Mouse (Mus musculus) neural tube, embryonic 15.5 days (tissue): ENCODE measurements around the gene Lct. TPM values are rescaled to one million over a fixed set of nuclear protein-coding genes. Genes with fewer than 3 reads are reported as not detected.
"Not testable (repeated sequence)": the region's sequence is repeated elsewhere in the genome, so short reads cannot be mapped to it uniquely, and the experiment has no call there.

Experiments
- ATAC-seq: fragments of 200-750 bp; cut with Nextera tagmentation; 2 replicates; pipeline ENCODE4 v1.8.0; 2017; ENCODE audit warnings: mild to moderate bottlenecking, moderate TSS enrichment, moderate library complexity; ENCODE audit not compliant: low FRiP score
- H3K27ac ChIP-seq: fragments of 300-500 bp; sonication (generic); replicated peaks from 2 replicates; pipeline ENCODE4 v1.5.1; 2015; ENCODE audit warnings: mild to moderate bottlenecking, inconsistent platforms
- H3K27me3 ChIP-seq: fragments of 300-500 bp; sonication (generic); replicated peaks from 2 replicates; pipeline ENCODE4 v1.6.1; 2015; ENCODE audit warnings: inconsistent platforms
- H3K36me3 ChIP-seq: fragments of 300-500 bp; sonication (generic); 2 replicates; pipeline ENCODE4 v1.6.1; 2015; ENCODE audit warnings: inconsistent platforms
- H3K4me1 ChIP-seq: fragments of 300-500 bp; sonication (generic); 2 replicates; pipeline ENCODE4 v1.6.1; 2015; ENCODE audit warnings: inconsistent platforms
- H3K4me2 ChIP-seq: fragments of 300-500 bp; sonication (generic); 2 replicates; pipeline ENCODE4 v1.6.1; 2015; ENCODE audit warnings: inconsistent platforms, mild to moderate bottlenecking, moderate library complexity
- H3K4me3 ChIP-seq: fragments of 300-500 bp; sonication (generic); replicated peaks from 2 replicates; pipeline ENCODE4 v1.5.1; 2015; ENCODE audit warnings: mild to moderate bottlenecking, inconsistent platforms
- H3K9ac ChIP-seq: fragments of 300-500 bp; sonication (generic); replicated peaks from 2 replicates; pipeline ENCODE4 v1.6.1; 2015; ENCODE audit warnings: mild to moderate bottlenecking, inconsistent platforms
- H3K9me3 ChIP-seq: fragments of 300-500 bp; sonication (generic); replicated peaks from 2 replicates; pipeline ENCODE4 v1.6.1; 2016; ENCODE audit warnings: inconsistent platforms
- WGBS: fragments of 180-500 bp; shearing (Covaris S2); methylation state at CpG from one replicate; pipeline ENCODE4 v1.1.7; 2015; ENCODE audit warnings: mixed read lengths; 5-methylcytosine and 5-hydroxymethylcytosine counted together
- polyA plus RNA-seq: library from polyadenylated mRNA; unstranded; fragments of >200 nt; fragmentation: Nextera tagmentation; extraction: Ambion mirVana; gene quantifications from 2 replicates; pipeline ENCODE4 v1.2.1, GENCODE M21; 2015

The Lct gene
- polyA plus RNA-seq, 1 experiment from 2014 or later: 0.12 TPM

- no peak overlapping the region for H3K9ac ChIP-seq
- ATAC-seq: no peak
- no peaks in the 10 kb centered on the region for H3K4me1 ChIP-seq
- H3K36me3 ChIP-seq: no peaks in the 10 kb centered on the region
- no peak overlapping the region for H3K27ac ChIP-seq
- no peaks in the 10 kb centered on the region for H3K27me3 ChIP-seq
- 87% methylated on average over 12 of the region's 12 CpGs for WGBS
- no peak overlapping the region for H3K4me3 ChIP-seq
- no peaks in the 10 kb centered on the region for H3K9me3 ChIP-seq
- H3K4me2 ChIP-seq: no peak overlapping the region
These were observed 34.6 kb downstream of the Lct start for GRCm38 (mm10) chr1:128293524-128293923.

DNA sequence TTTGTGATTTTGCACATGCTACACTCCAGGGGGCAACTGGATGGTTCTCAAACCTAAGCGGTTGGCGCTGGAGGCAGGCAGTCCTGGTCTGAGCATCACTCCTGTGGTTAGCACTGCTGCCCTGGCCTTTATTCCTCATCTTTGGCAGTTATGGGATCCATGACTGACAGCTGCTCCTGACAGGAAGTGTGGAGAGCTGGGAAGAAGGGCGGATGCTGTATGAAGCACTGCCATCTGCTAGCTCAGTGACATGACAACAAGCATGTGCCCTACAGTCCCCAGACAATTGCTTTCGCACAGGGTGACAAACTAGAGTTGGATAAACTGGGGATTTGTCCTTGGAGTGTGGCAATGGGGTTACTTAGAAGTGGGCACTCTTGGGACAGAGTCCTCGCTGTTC lies 37.8 kb downstream of the Lct start:
- no peak overlapping the region for H3K9ac ChIP-seq
- H3K4me2 ChIP-seq: no peak overlapping the region
- no peak for ATAC-seq
- H3K27me3 ChIP-seq: no peaks in the 10 kb centered on the region
- 84% methylated on average over 5 of the region's 5 CpGs for WGBS
- no peaks in the 10 kb centered on the region for H3K9me3 ChIP-seq
- no peaks in the 10 kb centered on the region for H3K36me3 ChIP-seq
- no peak overlapping the region for H3K27ac ChIP-seq
- H3K4me1 ChIP-seq: no peaks in the 10 kb centered on the region
- no peak overlapping the region for H3K4me3 ChIP-seq

DNA sequence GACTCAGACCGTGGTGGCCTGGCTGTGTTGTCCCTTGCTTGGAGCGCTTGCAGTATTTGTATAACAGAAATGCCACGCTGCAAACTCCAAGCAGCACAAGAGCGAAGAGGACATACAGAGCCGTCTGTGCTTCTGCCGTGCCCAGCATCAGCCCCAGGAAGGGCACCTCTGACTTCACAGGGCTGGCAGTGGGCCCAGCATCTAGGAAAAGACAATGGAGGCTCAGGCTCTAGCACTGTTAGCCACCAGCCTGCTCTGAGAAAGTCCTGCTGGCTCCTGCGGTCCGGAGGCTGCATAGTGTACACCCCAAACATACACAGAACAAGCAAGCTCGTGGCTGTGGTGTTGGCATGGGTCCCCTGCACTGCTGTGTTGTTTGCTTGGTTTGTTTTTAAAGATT lies 43.0 kb downstream of the Lct start:
- WGBS: 79% methylated on average over 9 of the region's 9 CpGs
- Histone ChIP-seq H3K4me2 (no peak overlapping the region), H3K36me3 (peaks cover 14% of the 10 kb centered on the region), H3K9me3 (0 out of 2 replicates have a peak, but pooled peaks cover 2% of the 10 kb centered on the region), H3K4me1 (no peaks in the 10 kb centered on the region), H3K9ac (no peak overlapping the region), H3K27me3 (no peaks in the 10 kb centered on the region), H3K4me3 (no peak overlapping the region), H3K27ac (no peak overlapping the region)
- no peak for ATAC-seq

- Histone ChIP-seq H3K4me3 (no peak overlapping the region), H3K27me3 (no peaks in the 10 kb centered on the region), H3K9me3 (0 out of 2 replicates have a peak, but pooled peaks cover 2% of the 10 kb centered on the region), H3K27ac (no peak overlapping the region), H3K4me2 (no peak overlapping the region), H3K9ac (no peak overlapping the region), H3K4me1 (no peaks in the 10 kb centered on the region), H3K36me3 (peaks cover 23% of the 10 kb centered on the region)
- 74% methylated on average over 8 of the region's 8 CpGs for WGBS
- ATAC-seq: no peak
These were observed 43.9 kb downstream of the Lct start for GRCm38 (mm10) chr1:128284157-128284690.

GRCm38 (mm10) chr1:128282924-128283323 lies 45.2 kb downstream of the Lct start:
- Histone ChIP-seq H3K27ac (no peak overlapping the region), H3K9ac (no peak overlapping the region), H3K4me2 (no peak overlapping the region), H3K36me3 (peaks cover 36% of the 10 kb centered on the region), H3K4me1 (no peaks in the 10 kb centered on the region), H3K27me3 (no peaks in the 10 kb centered on the region), H3K4me3 (no peak overlapping the region), H3K9me3 (0 out of 2 replicates have a peak, but pooled peaks cover 2% of the 10 kb centered on the region)
- WGBS: 98% methylated on average over 3 of the region's 3 CpGs
- no peak for ATAC-seq

DNA sequence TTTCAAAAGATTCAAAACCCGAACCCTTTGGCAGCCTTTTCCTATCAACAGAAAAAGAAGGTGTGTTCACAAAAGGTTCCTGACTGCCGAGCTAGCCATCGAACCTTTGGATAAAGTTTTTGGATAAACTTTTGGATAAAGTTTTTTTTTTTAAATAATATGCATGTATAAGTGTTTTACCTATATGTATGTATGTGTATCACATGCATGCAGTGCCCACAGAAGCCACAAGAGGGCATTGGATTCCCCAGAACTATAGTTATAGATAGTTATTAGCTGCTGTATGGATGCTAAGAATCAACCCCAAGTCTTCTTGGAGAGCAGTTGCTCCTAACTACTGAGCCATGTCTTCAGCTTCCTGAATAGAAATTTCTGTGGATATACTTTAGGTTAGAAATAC lies 46.4 kb downstream of the Lct start:
- H3K27me3 ChIP-seq: no peaks in the 10 kb centered on the region
- H3K4me2 ChIP-seq: no peak overlapping the region
- H3K4me3 ChIP-seq: no peak overlapping the region
- H3K4me1 ChIP-seq: no peaks in the 10 kb centered on the region
- ATAC-seq: no peak
- H3K27ac ChIP-seq: no peak overlapping the region
- 98% methylated on average over 3 of the region's 3 CpGs for WGBS
- peaks cover 46% of the 10 kb centered on the region for H3K36me3 ChIP-seq
- H3K9ac ChIP-seq: no peak overlapping the region
- H3K9me3 ChIP-seq: 0 out of 2 replicates have a peak, but pooled peaks cover 2% of the 10 kb centered on the region

DNA sequence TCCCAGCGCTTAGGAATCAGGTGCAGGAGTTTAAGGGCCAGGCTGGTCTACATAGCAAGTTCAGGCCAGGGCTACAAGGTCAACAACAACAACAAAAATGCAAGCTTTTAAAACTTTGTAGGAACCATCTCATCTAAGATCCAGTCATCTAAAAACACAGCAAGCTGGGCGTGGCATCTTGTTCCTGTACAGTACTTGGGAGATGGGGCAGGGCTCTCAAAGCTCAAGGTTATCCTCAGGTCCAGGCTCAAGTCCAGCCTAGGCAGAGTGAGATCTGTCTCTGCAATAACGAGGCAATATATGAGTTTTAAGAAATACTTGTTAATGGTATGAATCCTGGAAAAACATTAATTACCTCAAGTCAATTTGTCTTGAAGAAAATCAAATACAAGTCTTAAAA lies 49.6 kb downstream of the Lct start:
- H3K4me3 ChIP-seq: no peak overlapping the region
- H3K9me3 ChIP-seq: 0 out of 2 replicates have a peak, but pooled peaks cover 2% of the 10 kb centered on the region
- no peak overlapping the region for H3K4me2 ChIP-seq
- H3K36me3 ChIP-seq: peaks cover 73% of the 10 kb centered on the region
- no peak overlapping the region for H3K9ac ChIP-seq
- H3K27me3 ChIP-seq: no peaks in the 10 kb centered on the region
- H3K4me1 ChIP-seq: no peaks in the 10 kb centered on the region
- no peak for ATAC-seq
- no peak overlapping the region for H3K27ac ChIP-seq
- WGBS: 97% methylated on average over 3 of the region's 3 CpGs

GRCm38 (mm10) chr1:128275908-128276307 lies 52.2 kb downstream of the Lct start:
- Histone ChIP-seq H3K27ac (no peak overlapping the region), H3K27me3 (no peaks in the 10 kb centered on the region), H3K4me1 (no peaks in the 10 kb centered on the region), H3K9ac (no peak overlapping the region), H3K9me3 (no peaks in the 10 kb centered on the region), H3K36me3 (peaks cover 84% of the 10 kb centered on the region), H3K4me3 (no peak overlapping the region), H3K4me2 (no peak overlapping the region)
- ATAC-seq: no peak
- WGBS: 97% methylated on average over 1 of the region's 1 CpGs

DNA sequence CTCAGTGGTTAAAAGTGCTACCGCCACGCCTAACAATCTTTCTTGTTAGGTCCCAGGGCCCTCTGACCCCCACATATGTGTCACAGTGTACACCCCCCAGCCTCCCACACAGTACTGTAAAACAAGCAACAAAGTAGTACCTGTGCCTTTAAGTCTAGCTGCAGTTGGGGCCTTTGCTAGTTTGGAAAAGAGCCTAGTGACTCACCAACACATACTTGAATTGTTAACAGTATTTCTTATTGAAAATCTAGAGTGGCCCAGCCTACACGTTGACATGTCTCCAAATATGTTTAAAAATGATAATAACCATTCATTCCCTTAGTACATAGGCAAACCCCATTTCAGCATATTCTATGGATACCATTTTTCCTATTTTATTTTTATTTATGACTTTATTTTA lies 57.4 kb downstream of the Lct start:
- Histone ChIP-seq H3K4me1 (no peaks in the 10 kb centered on the region), H3K9ac (no peak overlapping the region), H3K27me3 (no peaks in the 10 kb centered on the region), H3K36me3 (peaks cover 84% of the 10 kb centered on the region), H3K27ac (no peak overlapping the region), H3K4me2 (no peak overlapping the region), H3K4me3 (no peak overlapping the region), H3K9me3 (no peaks in the 10 kb centered on the region)
- 96% methylated on average over 3 of the region's 3 CpGs for WGBS
- no peak for ATAC-seq

GRCm38 (mm10) chr1:128267061-128267460 lies 61.1 kb downstream of the Lct start:
- H3K4me1 ChIP-seq, H3K9ac ChIP-seq: not testable (repeated sequence)
- H3K36me3 ChIP-seq: peaks cover 75% of the 10 kb centered on the region

GRCm38 (mm10) chr1:128244727-128245355 lies 83.3 kb downstream of the Lct start:
- peak overlapping the region; percentile 77 for H3K9ac ChIP-seq
- WGBS: under 1% methylated on average over 19 of the region's 19 CpGs

More at GRCm38 (mm10) chr1:128267061-128267460, 61.1 kb downstream of the Lct start:
- not testable (repeated sequence) for H3K27ac ChIP-seq, H3K27me3 ChIP-seq, H3K4me3 ChIP-seq, H3K9me3 ChIP-seq, H3K4me2 ChIP-seq, ATAC-seq
- 84% methylated on average over 7 of the region's 7 CpGs for WGBS

DNA sequence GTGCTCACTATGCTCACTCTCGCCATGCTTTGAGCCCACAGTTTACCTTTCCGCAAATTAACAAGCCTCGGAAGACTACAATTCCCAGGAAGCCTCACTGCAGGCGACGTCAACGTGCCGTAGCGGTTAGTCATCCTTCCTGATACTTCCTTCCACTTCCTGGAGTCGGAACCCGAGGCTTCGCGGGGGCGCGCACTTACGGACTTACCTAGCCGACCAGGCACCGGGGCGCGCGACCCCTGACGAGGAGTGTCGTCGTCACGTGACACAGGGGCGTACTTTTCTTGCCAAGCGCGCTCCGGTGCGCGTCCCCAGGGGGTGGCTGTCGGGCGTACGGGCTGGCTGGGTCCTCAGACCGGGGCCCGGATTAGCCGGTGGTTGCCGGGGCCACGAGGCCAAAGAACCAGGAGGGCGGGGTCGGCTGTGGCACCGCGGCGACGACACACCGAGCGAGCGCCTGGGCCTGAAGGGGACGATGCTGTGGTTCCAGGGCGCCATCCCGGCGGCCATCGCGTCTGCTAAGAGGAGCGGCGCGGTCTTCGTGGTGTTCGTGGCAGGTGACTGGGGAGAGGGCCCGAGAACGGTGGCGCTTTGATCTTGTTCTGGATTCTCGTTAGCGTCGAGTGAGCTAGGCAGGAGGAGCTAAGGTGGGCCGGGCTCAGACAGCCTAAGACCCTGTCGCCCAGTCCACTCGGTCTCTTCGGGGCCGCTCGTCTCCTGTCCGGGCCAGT lies 84.0 kb downstream of the Lct start:
- ATAC-seq: peak; percentile 98
- no peaks in the 10 kb centered on the region for H3K27me3 ChIP-seq
- peak overlapping the region; percentile 89 for H3K4me2 ChIP-seq
- peak overlapping the region; percentile 77 for H3K9ac ChIP-seq
- peak overlapping the region; percentile 89 for H3K27ac ChIP-seq
- H3K9me3 ChIP-seq: no peaks in the 10 kb centered on the region
- H3K4me3 ChIP-seq: peak overlapping the region; percentile 70
- peaks cover 3% of the 10 kb centered on the region; the same call in 1 of the 2 replicates for H3K36me3 ChIP-seq
- under 1% methylated on average over 71 of the region's 71 CpGs for WGBS
- peaks cover 21% of the 10 kb centered on the region for H3K4me1 ChIP-seq

More at GRCm38 (mm10) chr1:128244727-128245355, 83.3 kb downstream of the Lct start:
- H3K27me3 ChIP-seq: no peaks in the 10 kb centered on the region
- H3K4me3 ChIP-seq: peak overlapping the region; percentile 70
- ATAC-seq: peak; percentile 42; the same call in 1 of the 2 replicates
- peak overlapping the region; percentile 89 for H3K4me2 ChIP-seq
- H3K9me3 ChIP-seq: no peaks in the 10 kb centered on the region
- H3K4me1 ChIP-seq: peaks cover 24% of the 10 kb centered on the region
- peaks cover 6% of the 10 kb centered on the region for H3K36me3 ChIP-seq
- H3K27ac ChIP-seq: peak overlapping the region; percentile 89
